Mouse (Mus musculus) testis, postnatal 14 days (tissue): ENCODE measurements around the gene Zkscan6.

ENCODE experiments used
- DNase-seq: peaks from one replicate; pipeline ENCODE4 v3.0.0; 2021; ENCODE audit warnings: low spot score

Zkscan6 gene

GRCm38 (mm10) chr11:65812088-65812487 lies 5.1 kb downstream of the Zkscan6 start:
- DNase-seq: no peak

GRCm38 (mm10) chr11:65814381-65814780 lies 7.4 kb downstream of the Zkscan6 start:
- DNase-seq: no peak

DNA sequence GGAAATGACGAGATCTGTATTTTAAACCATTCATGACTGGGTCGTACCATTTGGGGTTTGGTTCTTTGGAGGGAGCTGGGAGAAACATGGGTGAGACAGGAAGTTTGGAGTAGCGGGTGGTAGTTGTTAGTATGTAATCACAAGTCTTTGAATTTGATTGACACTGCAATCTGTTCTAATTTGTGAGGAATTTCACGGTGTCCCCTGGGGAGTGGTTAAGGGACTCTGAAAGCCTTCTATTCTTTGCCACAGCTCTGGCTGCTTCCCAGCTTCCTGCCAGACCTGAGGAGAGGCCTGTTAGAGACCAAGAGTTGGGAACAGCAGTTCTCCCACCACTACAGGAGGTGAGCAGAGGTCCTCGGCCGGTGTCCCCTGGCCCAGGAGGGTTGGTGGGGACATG lies 9.3 kb downstream of the Zkscan6 start:
- no peak for DNase-seq

GRCm38 (mm10) chr11:65818193-65818592 lies 11.2 kb downstream of the Zkscan6 start:
- DNase-seq: no peak

GRCm38 (mm10) chr11:65820280-65820679 lies 13.3 kb downstream of the Zkscan6 start:
- no peak for DNase-seq

GRCm38 (mm10) chr11:65820877-65821276 lies 13.9 kb downstream of the Zkscan6 start:
- DNase-seq: peak; percentile 33

GRCm38 (mm10) chr11:65824556-65824955 lies 17.6 kb downstream of the Zkscan6 start:
- DNase-seq: no peak

GRCm38 (mm10) chr11:65838999-65839398 lies 32.0 kb downstream of the Zkscan6 start:
- no peak for DNase-seq

GRCm38 (mm10) chr11:65846446-65846845 lies 39.5 kb downstream of the Zkscan6 start:
- no peak for DNase-seq

DNA sequence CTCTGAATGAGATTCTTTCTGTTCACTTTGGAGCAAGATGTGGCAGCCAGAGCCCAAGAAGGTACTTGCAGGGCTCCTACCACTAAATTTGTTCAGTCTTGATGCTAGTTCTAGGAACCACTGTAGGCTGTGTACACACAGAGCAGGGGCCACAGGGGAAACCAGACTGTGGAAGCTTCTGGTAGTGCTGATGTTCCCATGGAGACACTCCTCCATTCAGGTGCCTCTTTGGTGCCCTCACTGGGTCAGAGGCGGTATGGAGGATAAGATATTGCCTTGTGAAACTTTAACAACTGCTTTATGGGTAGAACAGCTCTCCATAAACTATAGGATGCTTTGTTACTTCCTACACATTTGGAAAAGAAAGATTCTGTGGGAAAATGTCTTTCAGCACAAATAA lies 45.1 kb downstream of the Zkscan6 start:
- DNase-seq: no peak

DNA sequence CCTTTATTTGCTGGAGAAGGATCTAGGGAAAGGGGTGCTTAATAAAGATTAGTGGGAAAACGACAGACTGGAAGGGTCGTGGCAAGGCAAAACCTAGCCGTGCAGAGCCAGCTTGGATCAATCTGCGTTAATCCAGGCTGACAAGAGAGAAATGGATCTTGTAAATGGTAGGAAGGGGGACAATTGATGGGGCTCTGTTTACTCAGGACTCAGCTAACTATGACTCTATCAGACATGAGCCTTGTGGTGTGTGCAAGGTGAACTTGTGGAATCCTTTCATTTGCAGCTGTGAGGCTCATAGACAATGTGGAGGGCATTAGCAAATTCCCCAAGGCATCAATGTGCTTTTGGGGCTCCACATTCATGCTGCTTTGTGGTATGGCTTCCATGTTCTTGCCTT lies 54.5 kb downstream of the Zkscan6 start:
- no peak for DNase-seq

- DNase-seq: no peak
Observed at GRCm38 (mm10) chr11:65877146-65877775, 70.3 kb downstream of the Zkscan6 start.
